Mouse (Mus musculus) spleen, adult 18-20 months (tissue): ENCODE data around the gene Zfp961.
"Not testable (repeated sequence)": the region's sequence is repeated elsewhere in the genome, so short reads cannot be mapped to it uniquely, and the experiment has no call there.

Experiments used
- DNase-seq, 2 experiments: peaks; one replicate each; pipeline ENCODE4 v3.0.0; 2022; ENCODE audit warnings: mixed read lengths in 2 of 2

Zfp961 gene

DNA sequence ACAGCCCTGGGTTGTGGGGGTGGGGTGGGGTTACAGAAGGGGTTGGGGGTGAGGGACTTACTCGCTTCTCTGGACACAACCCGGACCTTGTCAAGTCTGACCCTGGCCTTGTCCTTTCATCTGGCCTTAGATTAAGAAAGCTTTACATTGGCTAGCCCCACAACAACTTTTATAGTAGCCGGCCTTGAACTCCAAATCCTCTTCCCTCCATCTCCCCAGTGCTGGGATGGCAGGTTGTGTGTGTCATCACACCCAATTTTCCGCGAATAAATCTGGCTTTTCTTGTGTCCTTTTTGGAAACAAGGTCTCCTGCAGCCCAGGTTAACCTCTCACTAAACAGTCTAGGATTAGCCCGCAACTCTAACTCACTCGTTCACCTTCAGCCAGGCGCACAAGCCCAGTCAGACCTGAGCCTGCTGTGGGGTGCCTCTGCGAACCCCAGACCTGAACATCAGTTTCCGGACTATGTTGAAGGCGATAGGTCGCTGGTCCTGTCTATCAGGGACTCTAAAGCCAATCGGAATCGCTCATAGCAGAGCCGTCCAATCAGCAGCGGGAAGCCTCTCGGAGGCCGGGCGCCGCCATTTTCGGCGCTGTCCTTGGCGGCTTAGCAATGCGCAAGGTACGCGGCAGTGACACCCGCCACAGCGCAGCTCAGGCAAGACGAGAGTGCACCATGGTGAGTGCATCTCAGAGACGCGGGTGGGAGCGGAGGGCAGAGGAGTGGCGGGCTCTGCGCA lies at the start of gene Zfp961:
Gene Zfp961 (plus strand): TSS at position 557 of the 740 bp plus-strand sequence.
- peak; percentile 94 to 97 for DNase-seq

DNA sequence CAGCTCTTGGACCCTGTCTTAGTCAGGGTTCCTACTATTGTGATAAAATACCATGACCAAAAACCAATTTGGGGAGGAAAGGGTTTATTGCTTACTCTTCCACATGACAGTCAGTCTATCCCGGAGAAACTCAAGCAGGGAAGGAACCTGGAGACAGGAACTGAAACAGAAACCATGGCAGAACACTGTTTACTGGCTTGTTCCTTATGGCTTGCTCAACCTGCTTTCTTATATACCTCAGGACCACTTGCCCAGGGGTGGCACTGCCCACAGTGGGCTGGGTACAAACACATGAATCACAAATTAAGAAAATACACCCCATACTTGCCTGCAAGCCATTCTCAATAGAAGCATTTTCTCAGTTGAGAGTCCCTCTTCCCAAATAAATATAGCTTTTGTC lies 47.8 kb upstream of the Zfp961 start:
- DNase-seq, result not testable (repeated sequence)

DNA sequence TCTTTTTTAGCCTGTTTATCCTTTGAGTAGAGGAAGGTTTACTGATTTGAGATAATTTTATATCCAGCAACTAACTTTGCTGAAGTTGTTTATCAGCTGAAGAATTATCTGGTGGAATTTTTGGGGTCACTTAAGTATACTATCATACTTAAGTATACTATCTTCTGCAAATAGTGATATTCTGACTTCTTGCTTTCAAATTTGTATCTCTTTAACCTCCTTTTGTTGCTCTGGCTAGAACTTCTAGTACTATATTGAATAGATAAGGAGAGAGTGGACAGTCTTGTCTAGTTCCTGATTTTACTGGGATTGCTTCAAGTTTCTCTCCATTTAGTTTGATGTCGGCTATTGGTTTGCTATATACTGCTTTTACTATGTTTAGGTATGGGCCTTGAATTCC lies 44.0 kb upstream of the Zfp961 start:
- no peak for DNase-seq

DNA sequence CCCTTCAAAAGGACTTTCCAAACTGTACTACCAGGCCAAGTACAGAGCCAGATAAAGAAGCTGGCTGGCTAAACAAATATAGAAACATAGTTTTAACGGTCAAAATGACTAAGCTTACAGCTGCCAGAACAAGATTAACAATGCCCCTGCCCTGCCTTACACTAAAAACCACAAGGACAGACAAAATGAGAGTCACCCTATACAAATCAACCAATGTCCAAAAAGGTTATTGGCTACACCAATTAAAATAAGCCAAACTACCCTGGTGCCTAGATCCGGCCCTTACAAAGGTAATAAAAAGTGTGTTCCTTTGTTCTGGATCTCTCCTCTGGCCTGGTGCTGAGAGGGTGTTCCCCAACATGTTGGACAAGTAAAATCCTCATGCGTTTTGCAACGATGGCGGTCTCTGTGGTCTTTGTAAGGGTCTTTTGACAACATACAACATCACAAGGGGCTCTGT lies 43.0 kb upstream of the Zfp961 start:
- no peak for DNase-seq

DNA sequence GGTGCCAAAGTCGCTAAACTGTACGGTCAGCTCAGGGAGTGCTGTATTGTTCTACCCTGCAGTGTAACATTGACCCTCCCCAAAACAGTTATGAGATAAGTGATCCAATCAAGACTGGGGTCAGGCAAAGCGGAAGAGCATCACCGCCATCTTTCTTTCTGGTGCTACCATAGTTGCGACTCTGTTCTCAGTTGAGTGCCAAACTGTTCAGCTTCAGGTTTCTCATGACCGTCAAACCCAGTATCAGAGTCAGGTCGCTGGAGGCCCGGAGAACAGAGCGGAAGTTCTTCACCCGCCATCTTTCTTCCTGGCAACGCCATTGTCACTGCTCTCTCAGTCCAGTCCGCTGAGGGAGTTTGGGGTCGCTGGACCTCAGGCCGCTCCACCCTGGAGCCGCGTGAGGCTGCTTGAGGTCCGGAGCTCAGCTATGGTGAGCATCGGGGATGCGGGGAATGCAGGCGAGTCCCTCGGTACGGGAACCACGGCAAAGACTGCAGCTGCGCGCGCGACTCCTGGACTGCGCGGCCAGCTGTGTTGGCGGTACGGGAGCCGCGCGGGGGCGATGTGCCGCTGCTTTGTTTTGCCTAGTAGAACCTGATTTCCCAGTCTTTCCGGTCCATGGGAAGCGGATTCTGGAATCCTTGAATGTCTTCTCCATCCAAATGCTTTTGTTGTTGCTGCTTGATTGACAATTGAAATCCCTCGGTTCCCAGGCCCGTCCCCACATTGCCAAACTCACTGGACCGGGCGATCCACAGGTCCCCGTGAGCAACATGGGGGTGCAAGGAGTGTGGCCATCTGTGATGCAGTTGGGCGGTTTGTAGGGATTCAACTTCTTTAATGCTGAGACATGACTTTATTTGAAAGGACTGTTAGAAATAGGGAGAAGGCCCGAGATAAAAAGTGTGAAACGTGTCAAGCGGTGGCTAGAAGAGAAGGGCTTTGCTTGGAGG lies 42.3 kb upstream of the Zfp961 start, which contains the start of the genes Zfp882 and Zfp617:
Gene Zfp882 (plus strand): TSS at position 300 of the 953 bp plus-strand sequence.
Gene Zfp617 (plus strand): TSS at position 327 of the 953 bp plus-strand sequence.
- DNase-seq, result peak; percentile 74 to 85

DNA sequence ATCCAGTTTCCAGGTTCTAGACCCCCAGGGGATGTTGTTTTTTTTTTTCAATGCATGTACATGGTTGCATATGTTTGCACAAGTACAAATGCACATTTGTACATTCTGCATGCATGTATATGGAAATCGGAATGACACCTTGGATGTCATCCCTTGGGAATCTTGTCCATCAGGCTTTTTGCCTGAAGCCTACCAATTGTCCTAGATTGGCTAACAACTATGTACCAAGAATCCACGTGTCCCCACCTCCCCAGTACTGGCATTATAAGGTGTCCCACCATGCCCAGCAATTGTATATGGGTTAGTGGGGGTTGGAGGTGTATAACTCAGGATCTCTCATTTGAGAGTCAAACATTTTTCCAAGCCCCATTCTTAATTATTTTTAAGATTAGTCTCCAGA lies 38.6 kb upstream of the Zfp961 start:
- DNase-seq, result no peak

DNA sequence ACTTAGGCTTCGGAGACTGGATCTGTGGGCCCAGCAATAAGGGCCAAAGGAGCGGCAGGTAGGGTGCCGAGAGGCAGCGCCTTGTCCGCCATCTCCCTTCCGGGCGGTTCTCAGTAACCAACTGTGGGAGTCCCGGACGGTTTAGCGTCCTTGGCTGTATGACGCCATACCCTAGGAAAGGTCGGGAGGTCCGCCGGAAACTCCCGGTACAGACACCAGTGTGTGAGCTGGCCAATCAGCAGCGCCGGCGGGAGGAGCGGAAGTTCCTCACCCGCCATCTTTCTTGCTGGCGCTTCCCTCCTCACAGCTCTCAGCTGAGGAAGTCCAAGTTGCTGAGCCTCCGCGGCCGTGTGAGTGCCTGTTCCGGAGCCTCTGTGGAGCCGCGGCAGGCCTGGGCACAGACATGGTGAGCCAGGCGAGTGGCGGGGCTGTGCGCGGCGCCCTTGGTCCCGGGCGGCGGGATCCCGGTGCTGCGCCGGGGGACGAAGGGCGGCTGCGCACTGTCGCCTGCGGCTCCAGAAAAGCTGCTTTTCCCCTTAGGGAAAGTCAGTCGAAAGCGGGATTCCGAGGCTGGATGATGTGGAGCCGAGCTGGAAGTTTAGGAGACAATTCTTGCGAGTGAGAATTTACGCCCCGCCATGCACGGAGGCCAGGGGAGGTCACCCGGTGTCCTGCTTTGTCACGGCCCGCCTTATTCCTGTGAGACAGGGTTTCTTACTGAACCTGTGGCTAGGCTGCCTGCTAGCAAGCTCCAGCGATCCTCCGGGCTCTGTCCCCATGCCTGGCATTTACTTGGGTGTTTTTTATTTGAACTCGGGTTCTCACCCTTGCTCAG lies 28.1 kb upstream of the Zfp961 start:
- peak; percentile 85 to 89 for DNase-seq

DNA sequence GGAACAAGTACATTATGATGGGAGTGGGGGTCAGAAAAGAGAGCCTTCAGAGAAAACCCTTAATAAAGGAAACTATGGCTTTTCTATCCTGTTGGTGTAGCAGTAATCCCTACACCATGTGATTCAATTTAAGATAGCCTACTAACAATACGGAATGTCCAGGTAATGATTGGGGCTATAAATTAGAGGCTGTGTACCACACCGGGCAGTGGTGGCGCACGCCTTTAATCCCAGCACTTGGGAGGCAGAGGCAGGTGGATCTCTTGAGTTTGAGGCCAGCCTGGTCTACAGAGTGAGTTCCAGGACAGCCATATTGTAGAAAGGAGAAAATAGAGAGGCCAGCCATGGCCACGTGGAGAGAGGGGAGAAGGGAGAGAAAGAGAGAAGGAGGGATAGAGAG lies 25.0 kb upstream of the Zfp961 start:
- DNase-seq, result no peak

DNA sequence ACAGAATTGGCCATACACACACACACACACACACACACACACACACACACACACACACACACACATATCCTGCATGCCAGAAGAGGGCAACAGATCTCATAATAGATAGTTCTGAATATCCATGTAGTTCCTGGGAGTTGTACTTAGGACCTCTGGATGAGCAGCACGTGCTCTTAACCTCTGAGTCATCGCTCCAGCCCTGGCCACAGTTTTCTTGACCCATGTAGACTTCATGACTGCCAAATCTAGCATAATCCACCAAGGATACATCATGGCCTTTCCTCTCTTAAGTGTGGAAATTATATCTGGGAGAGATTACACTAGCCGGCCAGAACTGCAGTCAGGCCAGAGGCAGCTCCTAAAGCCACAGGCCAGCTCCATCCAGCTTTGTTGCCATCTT lies 24.3 kb upstream of the Zfp961 start:
- no peak for DNase-seq

DNA sequence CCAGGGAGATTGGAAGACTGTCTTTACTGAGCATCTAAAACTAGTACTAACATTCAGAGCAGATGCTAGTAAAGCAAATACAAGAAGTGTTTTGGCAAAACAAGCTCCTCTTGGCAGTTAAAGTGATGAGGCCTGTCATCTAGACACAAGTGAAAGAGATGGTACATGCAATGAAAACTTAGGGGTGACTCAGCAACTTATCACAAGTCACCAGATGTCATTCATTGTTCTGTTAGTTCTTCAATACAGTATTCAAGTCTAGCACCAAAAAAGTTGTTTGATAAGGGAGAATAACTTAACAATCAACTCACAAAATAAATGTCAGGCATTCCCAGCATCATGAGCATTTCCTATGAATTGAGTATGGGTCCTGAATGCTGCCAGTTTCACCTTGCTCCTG lies 23.1 kb upstream of the Zfp961 start:
- DNase-seq, result no peak

DNA sequence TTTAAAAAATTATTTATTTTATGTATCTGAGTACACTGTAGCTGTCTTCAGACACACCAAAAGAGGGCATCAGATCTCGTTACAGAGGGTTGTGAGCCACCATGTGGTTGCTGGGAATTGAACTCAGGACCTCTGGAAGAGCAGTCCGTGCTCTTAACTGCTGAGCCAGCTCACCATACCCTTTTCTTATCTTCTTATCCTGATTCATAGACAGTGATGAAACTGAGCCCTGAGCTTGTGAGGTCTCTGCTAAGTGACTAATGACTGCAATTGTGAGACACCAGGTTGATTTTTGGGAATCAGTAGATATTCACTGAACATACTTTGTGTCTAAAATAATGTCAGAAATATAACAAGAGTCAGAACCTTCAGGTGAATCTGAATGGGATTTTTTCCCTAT lies 12.8 kb upstream of the Zfp961 start:
- not testable (repeated sequence) for DNase-seq

DNA sequence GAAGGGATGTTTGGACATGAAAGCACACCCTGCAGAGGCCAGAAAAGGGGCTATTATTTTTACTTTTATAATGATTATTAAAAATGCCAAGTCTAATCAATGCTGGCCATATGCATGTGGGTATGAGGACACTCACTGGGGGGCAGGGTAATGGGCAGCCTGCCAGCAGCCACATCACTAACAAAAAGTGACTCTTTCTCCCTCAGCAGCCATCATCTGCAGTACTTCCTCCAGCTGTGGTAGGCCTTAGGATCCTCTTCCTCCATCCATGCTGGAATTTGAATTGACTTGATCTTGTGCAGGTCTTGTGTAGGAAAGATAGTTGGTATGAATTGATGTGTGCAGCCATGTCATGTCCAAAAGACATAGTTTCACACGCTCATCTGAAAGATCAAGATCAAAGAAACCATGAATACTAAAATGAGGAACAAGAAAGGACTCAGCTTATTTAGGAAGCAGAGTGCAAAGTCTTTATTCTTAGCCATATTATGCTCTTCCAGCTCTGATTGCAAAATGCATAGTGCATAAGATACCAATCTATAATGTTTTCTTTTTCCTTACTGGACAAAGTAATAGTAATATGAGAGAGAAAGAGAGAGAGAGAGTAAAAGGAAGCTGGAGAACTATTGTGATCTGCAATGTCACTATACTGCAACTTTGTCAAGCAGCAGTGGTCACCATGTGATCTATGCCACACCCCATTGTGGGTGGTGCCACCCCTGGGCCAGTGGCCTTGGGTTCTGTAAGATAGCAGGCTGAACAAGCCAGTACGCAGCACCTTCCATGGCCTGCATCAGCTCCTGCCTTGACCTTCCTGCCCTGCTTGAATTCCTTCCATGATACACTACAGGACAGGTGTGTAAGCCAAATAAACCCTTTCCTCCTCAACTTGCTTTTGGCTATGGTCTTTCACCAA lies 10.3 kb upstream of the Zfp961 start:
- DNase-seq, result peak in 1 of 2 experiments; percentile 20

DNA sequence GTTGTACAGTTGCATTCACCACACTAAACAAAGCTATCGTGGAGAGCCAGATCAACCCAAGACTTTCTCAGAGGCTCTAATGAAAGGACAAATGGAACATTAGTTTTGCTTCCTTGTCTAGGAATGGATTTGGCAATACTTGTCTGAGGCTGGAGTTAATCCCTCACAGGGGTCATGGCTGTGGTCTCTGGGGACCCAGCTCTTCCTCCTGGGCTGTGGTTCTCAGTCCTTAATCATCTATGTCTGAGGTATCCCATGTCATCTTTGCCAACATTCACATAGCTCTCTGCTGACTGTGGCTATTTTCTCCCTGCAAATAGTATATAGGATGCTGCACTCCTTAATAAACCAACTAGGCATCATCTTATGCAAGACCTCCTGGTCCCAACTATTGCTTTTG lies 9.1 kb upstream of the Zfp961 start:
- DNase-seq, result no peak

DNA sequence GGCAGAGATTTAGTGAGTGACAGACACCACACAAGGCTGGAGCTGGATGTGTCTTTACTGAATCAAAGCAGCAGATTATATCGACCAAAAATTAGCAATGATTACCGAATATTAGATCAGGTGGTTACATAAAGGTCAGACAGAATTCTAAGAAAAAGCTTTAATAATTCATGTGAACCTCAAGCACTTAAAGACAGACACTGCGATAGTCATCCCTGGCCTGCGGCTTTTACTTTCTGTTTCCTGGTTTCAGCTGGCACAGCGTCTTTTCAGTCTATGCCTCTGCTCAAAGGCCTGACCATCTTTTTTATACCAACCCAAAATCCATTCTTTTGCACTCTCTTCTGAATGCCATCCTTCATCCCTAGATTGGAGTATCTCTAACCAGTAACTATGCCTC lies 2.2 kb upstream of the Zfp961 start:
- DNase-seq, result no peak

DNA sequence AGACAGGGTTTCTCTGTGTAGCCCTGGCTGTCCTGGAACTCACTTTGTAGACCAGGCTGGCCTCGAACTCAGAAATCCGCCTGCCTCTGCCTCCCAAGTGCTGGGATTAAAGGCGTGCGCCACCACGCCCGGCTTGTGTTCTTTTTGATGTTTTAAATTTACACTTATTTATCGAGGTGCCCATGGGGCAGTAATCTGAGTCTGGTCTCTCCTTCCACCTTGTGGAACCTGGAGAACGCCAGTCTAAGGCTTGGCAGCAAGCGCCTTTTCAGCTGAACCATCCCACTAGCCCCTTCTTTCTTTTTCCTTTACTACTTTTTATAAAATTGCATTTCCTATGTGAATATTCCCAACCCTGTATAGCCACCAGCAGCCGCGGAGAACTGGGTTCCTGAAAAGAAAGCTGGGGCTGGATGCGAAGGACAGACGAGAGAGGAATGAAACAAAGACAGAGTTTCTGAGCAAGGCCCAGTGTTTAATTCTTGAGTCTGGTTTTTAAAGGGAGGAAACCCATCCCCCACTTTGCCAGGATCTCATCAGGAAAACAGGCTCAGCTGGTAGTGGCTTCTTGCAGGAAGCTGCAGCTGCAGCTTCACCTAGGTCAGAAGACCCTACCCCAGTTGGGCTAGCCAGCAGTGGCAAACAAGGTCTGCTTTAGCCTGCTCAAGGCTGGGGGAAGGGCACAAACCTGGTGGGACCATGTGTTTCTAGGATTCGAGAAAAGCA lies 761 bp downstream of the Zfp961 start:
- no peak for DNase-seq

DNA sequence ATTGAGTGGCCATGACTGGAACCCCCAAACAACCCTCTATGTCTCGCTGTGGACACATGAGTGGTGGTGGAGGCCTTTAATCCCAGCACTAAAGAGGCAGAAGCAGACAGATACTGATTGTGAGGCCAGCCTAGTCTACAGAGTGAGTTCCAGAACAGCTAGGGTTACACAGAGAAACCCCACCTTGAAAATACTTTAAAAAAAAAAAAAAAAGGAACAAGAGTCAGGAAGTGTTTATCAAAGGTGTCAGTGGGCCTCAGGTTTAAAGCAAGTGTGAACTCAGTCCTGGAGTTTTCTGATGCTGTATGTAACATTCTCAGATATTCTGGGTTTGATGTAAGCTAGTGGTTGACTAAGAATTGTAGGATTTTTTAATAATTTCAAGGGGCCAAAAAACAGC lies 1.7 kb downstream of the Zfp961 start:
- no peak for DNase-seq

DNA sequence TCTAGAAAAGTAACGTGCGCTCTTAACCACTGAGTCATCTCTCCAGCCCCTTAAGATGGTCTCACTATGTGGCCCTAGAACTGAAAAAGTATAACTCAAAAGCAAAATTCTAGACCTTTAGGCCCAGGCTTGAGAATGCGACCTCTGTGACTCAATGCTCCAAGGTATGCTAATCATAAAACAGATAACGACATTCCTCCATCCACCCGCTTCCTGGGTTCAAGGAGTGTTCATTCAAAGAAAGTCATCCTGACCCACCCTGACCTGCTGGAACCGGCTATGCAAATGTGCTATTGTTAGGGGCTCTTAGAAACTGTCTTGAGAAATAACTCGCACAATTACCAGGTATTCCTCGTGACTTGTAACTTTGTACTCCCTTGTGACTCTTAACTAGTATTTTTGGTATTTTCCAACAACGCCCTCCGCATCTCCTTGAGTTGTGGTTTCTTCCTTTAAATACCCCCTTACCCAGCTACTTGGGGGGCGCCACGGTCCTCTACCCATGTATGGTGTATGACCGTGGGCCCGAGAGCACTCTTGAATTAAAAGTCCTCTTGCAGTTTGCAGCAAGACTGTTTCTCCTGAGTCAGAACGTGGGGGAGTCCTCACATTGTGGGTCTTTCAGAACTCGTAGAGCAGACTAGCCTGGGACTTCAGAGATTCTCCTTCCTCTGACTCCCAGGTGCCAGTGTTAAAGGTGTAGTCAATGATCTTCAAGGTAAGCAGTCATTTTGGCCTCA lies 2.3 kb downstream of the Zfp961 start:
- not testable (repeated sequence) for DNase-seq

DNA sequence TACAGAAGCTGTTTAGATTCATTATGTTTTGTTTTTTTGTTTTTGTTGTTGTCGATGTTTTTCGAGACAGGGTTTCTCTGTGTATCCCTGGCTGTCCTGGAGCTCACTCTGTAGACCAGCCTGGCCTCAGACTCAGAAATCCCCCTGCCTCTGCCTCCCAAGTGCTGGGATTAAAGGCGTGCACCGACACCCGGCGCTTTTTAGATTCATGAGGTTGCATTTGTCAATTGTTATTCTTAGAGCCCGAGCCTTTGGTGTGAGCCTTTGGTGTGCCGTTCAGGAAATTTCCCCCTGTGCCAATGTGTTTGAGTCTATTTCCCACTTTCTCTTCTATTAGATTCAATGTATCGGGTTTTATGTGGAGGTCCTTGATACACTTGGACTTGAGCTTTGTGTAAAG lies 3.8 kb downstream of the Zfp961 start:
- no peak for DNase-seq

DNA sequence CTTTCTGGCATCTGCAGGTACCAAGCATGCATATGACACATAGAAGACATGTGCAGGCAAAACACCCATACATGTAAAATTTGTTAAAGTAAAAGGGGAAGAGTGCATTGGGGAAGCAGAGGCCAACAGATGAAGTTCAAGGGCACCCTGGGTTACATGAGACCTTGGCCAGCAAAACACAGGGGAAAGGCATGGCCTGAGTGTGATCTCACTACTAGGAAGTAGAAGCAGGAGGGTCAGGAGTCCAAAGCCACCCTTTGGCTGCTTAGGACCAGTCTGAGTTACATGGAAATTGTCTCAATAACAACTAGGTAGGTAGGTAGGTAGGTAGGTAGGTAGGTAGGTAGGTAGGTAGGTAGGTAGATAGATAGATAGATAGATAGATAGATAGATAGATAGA lies 9.6 kb downstream of the Zfp961 start:
- no peak for DNase-seq

DNA sequence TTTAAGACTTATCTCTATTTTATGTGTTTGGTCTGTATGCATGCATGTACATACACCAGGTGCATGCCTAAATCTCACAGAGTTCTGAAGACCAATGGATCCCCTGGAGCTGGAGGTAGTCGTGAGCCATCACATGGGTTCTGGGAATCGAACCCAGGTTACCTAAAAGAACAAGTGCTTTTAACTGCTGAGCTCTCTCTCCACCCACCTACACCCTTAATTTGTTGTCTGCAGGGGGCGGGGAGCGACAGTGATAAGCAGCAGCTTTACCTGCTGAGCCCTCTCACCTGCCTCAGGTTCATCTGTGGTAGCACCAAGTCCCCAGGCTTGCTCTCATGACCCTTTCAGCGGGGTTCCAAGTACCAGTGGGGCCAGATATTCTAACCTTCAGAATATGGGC lies 11.0 kb downstream of the Zfp961 start:
- no peak for DNase-seq
